Mouse (Mus musculus) heart, postnatal 4 days (tissue): ENCODE results near the gene Rab4a. TPM values are rescaled to one million over a fixed set of nuclear protein-coding genes. Genes with fewer than 3 reads are reported as not detected.

ENCODE experiments used
- total RNA-seq, 2 experiments: library from RNA; stranded (reverse); gene quantifications; 2 replicates each; pipeline ENCODE4 v1.2.3; 2021

The Rab4a gene
- total RNA-seq, 2 experiments from 2014 or later: 9.4 to 12.0 TPM

Other genes with a start within 250 kb of the Rab4a start
- gene Rhou, start 152.1 kb upstream of the Rab4a start, total RNA-seq: 10 to 100 TPM; 14.7 to 15.4 TPM
- gene Ccsap, start 54.2 kb downstream of the Rab4a start, total RNA-seq: 1 to 10 TPM; 4.6 to 5.4 TPM
- gene Acta1, start 88.8 kb downstream of the Rab4a start, total RNA-seq: 100 to 1,000 TPM; 369 to 594 TPM
- 10 to 100 TPM; 20.1 to 21.5 TPM for gene Nup133, start 143.3 kb downstream of the Rab4a start, total RNA-seq
- gene Abcb10, start 177.1 kb downstream of the Rab4a start, total RNA-seq: 10 to 100 TPM; 36.9 to 37.8 TPM
- 10 to 100 TPM; 27.5 to 29.9 TPM for gene Taf5l, start 215.4 kb downstream of the Rab4a start, total RNA-seq
- gene Urb2, start 215.5 kb downstream of the Rab4a start, total RNA-seq: 10 to 100 TPM; 10.8 to 11.1 TPM